Mouse (Mus musculus) kidney, postnatal 0 days (tissue): Measurements from ENCODE around the gene Fnbp1. TPM values are rescaled to one million over a fixed set of nuclear protein-coding genes. Genes with fewer than 3 reads are reported as not detected.

Experiments used
- ATAC-seq: fragments of 200-750 bp; cut with Nextera tagmentation; replicated peaks from 2 replicates; pipeline ENCODE4 v1.8.0; 2017; ENCODE audit warnings: low read depth, moderate number of reproducible peaks, moderate TSS enrichment, moderate library complexity; ENCODE audit not compliant: low FRiP score
- DNase-seq: peaks from one replicate; pipeline ENCODE4 v3.0.0-alpha.2; 2016; ENCODE audit warnings: low spot score
- H3K27ac ChIP-seq: fragments of 300-500 bp; sonication (generic); 2 replicates; pipeline ENCODE4 v1.5.1; 2014; ENCODE audit warnings: mild to moderate bottlenecking
- H3K27me3 ChIP-seq: fragments of 300-500 bp; sonication (generic); 2 replicates; pipeline ENCODE4 v1.6.1; 2014; ENCODE audit warnings: low read length, mixed read lengths; ENCODE audit not compliant: insufficient read depth
- H3K36me3 ChIP-seq: fragments of 300-500 bp; sonication (generic); 2 replicates; pipeline ENCODE4 v1.6.1; 2014; ENCODE audit warnings: low read length, mixed read lengths; ENCODE audit not compliant: insufficient read depth
- H3K4me1 ChIP-seq: fragments of 300-500 bp; sonication (generic); replicated peaks from 2 replicates; pipeline ENCODE4 v1.6.1; 2014; ENCODE audit warnings: antibody characterized with exemption, low read length, mixed read lengths; ENCODE audit not compliant: insufficient read depth
- H3K4me2 ChIP-seq: fragments of 300-500 bp; sonication (generic); 2 replicates; pipeline ENCODE4 v1.6.1; 2014; ENCODE audit warnings: mild to moderate bottlenecking, low read length, moderate library complexity, mixed read lengths
- H3K4me3 ChIP-seq: fragments of 300-500 bp; sonication (generic); replicated peaks from 2 replicates; pipeline ENCODE4 v1.5.1; 2014; ENCODE audit warnings: low read depth, low read length
- H3K9ac ChIP-seq: fragments of 300-500 bp; sonication (generic); 2 replicates; pipeline ENCODE4 v1.6.1; 2014; ENCODE audit warnings: low read depth, low read length
- H3K9me3 ChIP-seq: fragments of 300-500 bp; sonication (generic); replicated peaks from 2 replicates; pipeline ENCODE4 v1.6.1; 2016; ENCODE audit warnings: low read length, inconsistent platforms, mixed read lengths
- CTCF ChIP-seq: IDR thresholded peaks from 2 replicates; pipeline ENCODE4 v1.5.1; 2016; ENCODE audit warnings: antibody characterized with exemption, low read depth, mild to moderate bottlenecking, moderate library complexity
- WGBS: fragments of 180-500 bp; shearing (Covaris S2); extraction: QIAGEN DNeasy Blood & Tissue Kit; methylation state at CpG from one replicate; pipeline ENCODE4 v1.1.7; 2014; 5-methylcytosine and 5-hydroxymethylcytosine counted together
- polyA plus RNA-seq: library from polyadenylated mRNA; unstranded; fragments of >200 nt; fragmentation: Nextera tagmentation; extraction: Ambion mirVana; gene quantifications from 2 replicates; pipeline ENCODE4 v1.2.1, GENCODE M21; 2015

Gene Fnbp1
- polyA plus RNA-seq, 1 experiment from 2014 or later = 12.3 TPM

GRCm38 (mm10) chr2:30995432-30995996 lies 146.3 kb downstream of the Fnbp1 start:
- Histone ChIP-seq H3K9ac (peak overlapping the region; percentile 37; the same call in 1 of the 2 replicates), H3K9me3 (no peaks in the 10 kb centered on the region), H3K27ac (peak overlapping the region; percentile 36; the same call in 1 of the 2 replicates), H3K36me3 (peaks cover 7% of the 10 kb centered on the region; the same call in 1 of the 2 replicates), H3K4me1 (0 out of 2 replicates have a peak, but pooled peaks cover 6% of the 10 kb centered on the region), H3K4me3 (no peak overlapping the region), H3K27me3 (no peaks in the 10 kb centered on the region), H3K4me2 (peak overlapping the region; percentile 21; the same call in 1 of the 2 replicates)
- 58% methylated on average over 11 of the region's 11 CpGs for WGBS
- TF ChIP-seq CTCF = no peak
- DNase-seq (peak; percentile 7), ATAC-seq (no peak)

- DNase-seq (no peak), ATAC-seq (no peak)
- H3K27ac ChIP-seq = no peak overlapping the region
- H3K27me3 ChIP-seq = no peaks in the 10 kb centered on the region
- TF ChIP-seq CTCF = no peak
- 91% methylated on average over 4 of the region's 4 CpGs for WGBS
- no peak overlapping the region for H3K9ac ChIP-seq
- H3K4me1 ChIP-seq = 0 out of 2 replicates have a peak, but pooled peaks cover 6% of the 10 kb centered on the region
- H3K4me3 ChIP-seq = no peak overlapping the region
- H3K9me3 ChIP-seq = no peaks in the 10 kb centered on the region
- no peak overlapping the region for H3K4me2 ChIP-seq
- H3K36me3 ChIP-seq = 0 out of 2 replicates have a peak, but pooled peaks cover 2% of the 10 kb centered on the region
Observed at GRCm38 (mm10) chr2:30994853-30995252, 147.0 kb downstream of the Fnbp1 start.

GRCm38 (mm10) chr2:30990221-30990620 lies 151.6 kb downstream of the Fnbp1 start:
- H3K4me2 ChIP-seq = no peak overlapping the region
- no peak overlapping the region for H3K4me3 ChIP-seq
- ATAC-seq = no peak
- no peak for DNase-seq
- H3K27me3 ChIP-seq = no peaks in the 10 kb centered on the region
- no peaks in the 10 kb centered on the region for H3K9me3 ChIP-seq
- no peak overlapping the region for H3K9ac ChIP-seq
- no peak overlapping the region for H3K27ac ChIP-seq
- H3K36me3 ChIP-seq = no peaks in the 10 kb centered on the region
- WGBS = 70% methylated on average over 9 of the region's 9 CpGs
- no peak for TF ChIP-seq CTCF
- H3K4me1 ChIP-seq = 0 out of 2 replicates have a peak, but pooled peaks cover 1% of the 10 kb centered on the region

GRCm38 (mm10) chr2:30985111-30986020 lies 156.4 kb downstream of the Fnbp1 start:
- TF ChIP-seq CTCF = no peak
- DNase-seq = peak; percentile 51
- Histone ChIP-seq H3K27me3 (no peaks in the 10 kb centered on the region), H3K4me1 (0 out of 2 replicates have a peak, but pooled peaks cover 8% of the 10 kb centered on the region), H3K4me3 (no peak overlapping the region), H3K36me3 (no peaks in the 10 kb centered on the region), H3K4me2 (peak overlapping the region; percentile 25), H3K27ac (peak overlapping the region; percentile 19; the same call in 1 of the 2 replicates), H3K9ac (no peak overlapping the region), H3K9me3 (no peaks in the 10 kb centered on the region)
- 26% methylated on average over 17 of the region's 17 CpGs for WGBS
- no peak for ATAC-seq

GRCm38 (mm10) chr2:30983024-30983423 lies 158.8 kb downstream of the Fnbp1 start:
- DNase-seq (no peak), ATAC-seq (no peak)
- 33% methylated on average over 7 of the region's 7 CpGs for WGBS
- TF ChIP-seq CTCF = no peak
- H3K9me3 ChIP-seq = no peaks in the 10 kb centered on the region
- peak overlapping the region; percentile 57; the same call in 1 of the 2 replicates for H3K9ac ChIP-seq
- peak overlapping the region; percentile 75 for H3K4me2 ChIP-seq
- peak overlapping the region; percentile 81 for H3K4me3 ChIP-seq
- H3K36me3 ChIP-seq = peaks cover 14% of the 10 kb centered on the region; the same call in 1 of the 2 replicates
- H3K27me3 ChIP-seq = no peaks in the 10 kb centered on the region
- H3K4me1 ChIP-seq = 0 out of 2 replicates have a peak, but pooled peaks cover 8% of the 10 kb centered on the region
- no peak overlapping the region for H3K27ac ChIP-seq
